Mouse (Mus musculus) layer of hippocampus, adult 9-10 months (tissue): ENCODE measurements around the gene Abca2.
"Not testable (repeated sequence)": the region's sequence is repeated elsewhere in the genome, so short reads cannot be mapped to it uniquely, and the experiment has no call there.

ENCODE experiments used
- DNase-seq: peaks from one replicate; pipeline ENCODE4 v3.0.0; 2022; ENCODE audit warnings: low spot score

Gene Abca2

GRCm38 (mm10) chr2:25428442-25429236 lies at the start of gene Abca2:
TSS of gene Abca2 (plus strand) at chr2:25428703.
- peak; percentile 91 for DNase-seq

DNA sequence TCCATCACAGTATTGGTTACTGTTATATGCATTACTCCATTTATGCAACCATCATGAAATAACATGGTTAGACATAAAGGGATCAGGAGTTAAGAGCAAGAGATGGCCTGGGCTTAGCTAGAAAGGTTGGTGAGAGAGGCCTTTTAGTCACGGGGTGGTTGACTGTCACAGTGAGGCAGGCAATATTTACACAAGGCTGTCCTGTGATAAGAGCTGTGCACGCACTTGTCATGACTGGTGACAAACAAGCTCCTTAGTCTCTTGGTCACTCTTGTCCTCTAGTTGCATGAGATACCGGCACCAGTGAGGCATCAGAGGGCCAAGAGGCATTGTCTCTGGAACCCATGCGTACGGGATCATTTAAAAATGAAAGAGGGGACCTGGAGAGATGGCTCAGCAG lies 44.0 kb upstream of the Abca2 start:
- DNase-seq, result no peak

DNA sequence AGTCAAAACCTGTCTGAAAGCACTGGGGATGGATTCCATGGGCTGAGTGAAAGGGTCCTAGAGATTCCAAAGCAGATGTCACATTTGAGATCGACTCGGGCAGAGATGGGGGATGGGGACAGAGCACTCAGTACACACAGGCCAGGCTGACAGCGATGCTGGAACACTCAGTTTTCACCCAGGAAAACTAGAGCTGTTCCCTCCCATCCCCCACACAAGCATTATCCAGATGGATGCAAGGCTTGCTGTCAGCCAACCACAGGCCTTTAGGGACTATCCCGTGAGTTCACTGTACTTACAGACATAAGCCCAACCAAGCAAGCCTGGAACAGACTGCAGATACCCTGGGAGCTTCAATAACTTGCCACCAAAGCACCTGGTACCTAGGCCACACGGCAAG lies 37.2 kb upstream of the Abca2 start:
- no peak for DNase-seq

GRCm38 (mm10) chr2:25394281-25395221 lies 34.0 kb upstream of the Abca2 start:
- DNase-seq, result no peak

GRCm38 (mm10) chr2:25395721-25396596 lies 32.5 kb upstream of the Abca2 start, which contains the start of gene Entpd2:
TSS of gene Entpd2 (plus strand) at chr2:25395874.
- DNase-seq, result no peak

GRCm38 (mm10) chr2:25396597-25396983 lies 31.9 kb upstream of the Abca2 start:
- no peak for DNase-seq

DNA sequence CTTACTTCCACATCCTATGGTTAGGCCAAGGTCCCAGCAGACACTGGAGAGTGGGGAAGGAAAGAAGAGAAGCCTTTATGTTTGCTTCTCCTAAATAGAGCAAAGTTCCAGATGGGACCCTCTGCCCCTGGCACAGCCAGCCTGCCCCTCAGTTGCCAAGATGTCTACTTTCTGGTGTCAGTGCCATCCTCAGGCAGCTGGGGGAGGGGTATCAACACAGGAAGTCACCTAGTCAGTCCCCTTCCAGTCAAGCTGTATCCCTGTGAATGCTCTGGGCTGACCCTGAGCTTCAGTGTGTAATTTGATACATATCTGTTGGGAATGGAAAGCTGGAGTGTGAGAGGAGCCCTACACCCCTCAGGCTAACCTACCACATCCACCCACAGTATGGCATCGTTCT lies 31.5 kb upstream of the Abca2 start:
- DNase-seq, result no peak

DNA sequence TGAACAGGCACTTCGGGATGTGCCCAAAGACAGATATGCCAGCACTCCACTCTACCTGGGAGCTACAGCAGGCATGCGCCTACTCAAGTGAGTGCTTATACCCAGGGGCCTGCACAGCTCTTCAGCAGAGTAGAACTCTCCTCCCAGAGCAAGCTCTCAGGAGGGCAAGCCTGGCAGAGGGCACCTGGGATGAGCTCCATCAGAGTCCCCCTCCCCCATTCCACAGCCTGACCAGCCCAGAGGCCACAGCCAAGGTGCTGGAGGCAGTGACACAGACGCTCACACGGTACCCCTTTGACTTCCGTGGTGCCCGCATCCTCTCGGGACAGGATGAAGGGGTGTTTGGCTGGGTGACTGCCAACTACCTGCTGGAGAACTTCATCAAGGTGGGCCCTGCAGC lies 30.4 kb upstream of the Abca2 start:
- no peak for DNase-seq

- no peak for DNase-seq
Measured at GRCm38 (mm10) chr2:25399051-25399450, 29.5 kb upstream of the Abca2 start, which contains the start of gene Npdc1. TSS of gene Npdc1 (plus strand) at chr2:25399351.

- DNase-seq, result no peak
Measured at GRCm38 (mm10) chr2:25400291-25400690, 28.2 kb upstream of the Abca2 start.

GRCm38 (mm10) chr2:25400764-25401163 lies 27.7 kb upstream of the Abca2 start:
- no peak for DNase-seq

- peak; percentile 66 for DNase-seq
Measured at GRCm38 (mm10) chr2:25402377-25402971, 26.0 kb upstream of the Abca2 start.

- peak; percentile 65 for DNase-seq
Measured at GRCm38 (mm10) chr2:25402972-25403601, 25.4 kb upstream of the Abca2 start.

- no peak for DNase-seq
Measured at GRCm38 (mm10) chr2:25403994-25404393, 24.5 kb upstream of the Abca2 start.

GRCm38 (mm10) chr2:25408908-25409307 lies 19.6 kb upstream of the Abca2 start:
- DNase-seq, result no peak

GRCm38 (mm10) chr2:25413436-25413835 lies 15.1 kb upstream of the Abca2 start:
- DNase-seq, result not testable (repeated sequence)

DNA sequence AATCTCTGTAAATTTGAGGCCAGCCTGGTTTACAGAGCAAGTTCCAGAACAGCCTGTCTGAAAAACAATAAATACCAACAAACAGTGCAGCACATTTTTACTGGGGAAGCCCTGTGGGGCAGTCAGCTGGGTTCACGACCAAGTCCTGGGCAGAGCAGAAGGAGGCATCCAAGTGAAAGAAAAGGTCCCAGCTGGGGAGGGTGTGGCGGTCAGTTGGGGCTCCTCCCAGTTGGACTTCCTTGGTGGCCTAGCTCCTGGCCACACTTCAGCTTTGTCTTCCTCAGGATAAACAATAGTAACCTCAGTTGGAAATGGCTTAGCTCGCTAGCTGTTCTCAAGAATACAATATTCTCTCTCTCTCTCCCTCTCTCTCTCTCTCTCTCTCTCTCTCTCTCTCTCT lies 11.1 kb upstream of the Abca2 start:
- DNase-seq, result no peak

GRCm38 (mm10) chr2:25421896-25422295 lies 6.6 kb upstream of the Abca2 start:
- DNase-seq, result no peak

- DNase-seq, result no peak
Measured at GRCm38 (mm10) chr2:25422587-25423410, 5.7 kb upstream of the Abca2 start, which contains the start of gene Fut7. TSS of gene Fut7 (plus strand) at chr2:25423267.

GRCm38 (mm10) chr2:25423626-25424025 lies 4.9 kb upstream of the Abca2 start:
- DNase-seq, result no peak
